Mouse (Mus musculus) heart, embryonic 10.5 days (tissue): ENCODE results near the gene Pdlim7. TPM values are rescaled to one million over a fixed set of nuclear protein-coding genes. Genes with fewer than 3 reads are reported as not detected.

Source experiments
- DNase-seq: peaks from one replicate; pipeline ENCODE4 v3.0.0-alpha.2; 2017; ENCODE audit warnings: low spot score
- H3K27ac ChIP-seq: fragments of 300-500 bp; sonication (generic); 2 replicates; pipeline ENCODE4 v1.5.1; 2016; ENCODE audit warnings: mild to moderate bottlenecking
- H3K27me3 ChIP-seq: fragments of 300-500 bp; sonication (generic); 2 replicates; pipeline ENCODE4 v1.6.1; 2016; ENCODE audit warnings: mild to moderate bottlenecking; ENCODE audit not compliant: poor library complexity, insufficient read depth, severe bottlenecking
- H3K36me3 ChIP-seq: fragments of 300-500 bp; sonication (generic); 2 replicates; pipeline ENCODE4 v1.6.1; 2016; ENCODE audit warnings: mild to moderate bottlenecking, moderate library complexity
- H3K4me1 ChIP-seq: fragments of 300-500 bp; sonication (generic); 2 replicates; pipeline ENCODE4 v1.6.1; 2016; ENCODE audit warnings: mild to moderate bottlenecking
- H3K4me3 ChIP-seq: fragments of 300-500 bp; sonication (generic); 2 replicates; pipeline ENCODE4 v1.5.1; 2016; ENCODE audit warnings: mild to moderate bottlenecking, moderate library complexity
- H3K9me3 ChIP-seq: fragments of 300-500 bp; sonication (generic); 2 replicates; pipeline ENCODE4 v1.6.1; 2016; ENCODE audit warnings: mild to moderate bottlenecking, moderate library complexity
- WGBS: fragments of 180-500 bp; shearing (Covaris S2); methylation state at CpG from one replicate; pipeline ENCODE4 v1.1.7; 2016; 5-methylcytosine and 5-hydroxymethylcytosine counted together
- polyA plus RNA-seq: library from polyadenylated mRNA; unstranded; fragments of >200 nt; fragmentation: Nextera tagmentation; extraction: Ambion mirVana; gene quantifications from 2 replicates; pipeline ENCODE4 v1.2.1, GENCODE M21; 2016

Gene Pdlim7
- polyA plus RNA-seq, 1 experiment from 2014 or later: 397 TPM

- H3K27me3 ChIP-seq: peaks cover 12% of the 10 kb centered on the region
- H3K9me3 ChIP-seq: no peaks in the 10 kb centered on the region
- peak overlapping the region; percentile 98 for H3K4me3 ChIP-seq
- peak; percentile 87 for DNase-seq
- WGBS: 12% methylated on average over 5 of the region's 5 CpGs
- H3K36me3 ChIP-seq: peaks cover 55% of the 10 kb centered on the region
- H3K4me1 ChIP-seq: peaks cover 56% of the 10 kb centered on the region
- H3K27ac ChIP-seq: peak overlapping the region; percentile 98
These were observed 2.0 kb downstream of the Pdlim7 start for GRCm38 (mm10) chr13:55511492-55511861.

DNA sequence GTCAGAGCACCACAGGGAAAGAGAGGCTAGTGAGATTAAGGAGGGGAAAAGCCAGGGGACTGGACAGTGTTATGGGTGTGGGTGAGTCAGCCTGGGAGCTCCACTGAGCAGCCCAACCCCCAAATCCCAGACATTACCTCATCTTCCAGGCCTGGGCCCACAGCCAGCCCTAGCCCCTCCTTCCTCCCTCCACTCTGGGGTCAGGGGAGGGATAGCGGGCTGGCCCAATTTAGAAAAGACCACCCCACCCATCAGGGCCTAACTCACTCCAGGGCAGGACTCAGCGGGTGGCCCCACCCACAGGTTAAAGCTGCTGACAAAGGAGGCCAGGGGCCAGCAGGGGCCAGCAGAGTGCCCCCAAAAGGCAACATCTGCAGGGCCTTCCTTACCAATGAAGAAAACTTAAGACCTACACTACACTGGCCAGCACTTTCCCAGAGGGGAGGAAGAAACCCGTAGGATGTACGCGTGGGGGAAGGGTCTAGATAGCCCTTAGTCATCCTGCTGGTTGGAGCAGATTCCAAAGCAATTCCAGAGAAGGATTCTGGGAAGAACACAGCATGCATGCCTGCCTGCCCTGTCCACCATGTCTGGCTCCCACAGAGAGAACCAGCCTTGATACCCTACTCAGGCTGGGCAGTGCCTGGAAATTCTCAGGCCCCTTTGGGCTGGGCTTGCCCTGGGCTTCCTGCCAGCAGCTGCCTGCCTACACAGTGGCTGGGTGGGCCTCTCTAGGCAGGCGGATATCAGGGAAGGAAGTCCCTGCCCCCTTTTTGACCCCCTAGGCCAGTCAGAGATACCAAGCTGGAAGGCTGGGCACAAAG is 2.6 kb downstream of the Pdlim7 start:
- peak overlapping the region; percentile 98 for H3K27ac ChIP-seq
- no peaks in the 10 kb centered on the region for H3K9me3 ChIP-seq
- peaks cover 61% of the 10 kb centered on the region for H3K36me3 ChIP-seq
- peaks cover 12% of the 10 kb centered on the region for H3K27me3 ChIP-seq
- peak overlapping the region; percentile 98 for H3K4me3 ChIP-seq
- peaks cover 58% of the 10 kb centered on the region for H3K4me1 ChIP-seq
- WGBS: 2% methylated on average over 6 of the region's 6 CpGs
- peak; percentile 95 for DNase-seq

DNA sequence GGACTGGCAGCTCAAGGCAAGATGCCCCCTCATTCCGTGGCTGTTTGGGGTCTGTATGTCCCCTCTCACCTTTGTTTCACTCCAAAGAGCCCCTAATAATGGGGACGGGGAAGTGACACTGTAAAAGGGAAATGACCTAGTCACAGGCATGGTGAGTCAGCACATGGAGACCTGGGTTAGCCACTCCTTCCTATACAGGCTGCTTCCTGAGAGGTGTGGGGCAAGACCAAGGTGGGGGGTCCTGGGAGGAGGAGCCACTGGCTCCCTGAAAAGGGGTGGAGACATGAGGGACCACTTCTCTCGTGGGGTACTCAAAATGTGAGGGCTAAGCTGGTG is 3.2 kb downstream of the Pdlim7 start:
- Histone ChIP-seq H3K27me3 (peaks cover 11% of the 10 kb centered on the region), H3K27ac (peak overlapping the region; percentile 98), H3K36me3 (peaks cover 67% of the 10 kb centered on the region), H3K4me1 (peaks cover 60% of the 10 kb centered on the region), H3K9me3 (no peaks in the 10 kb centered on the region), H3K4me3 (peak overlapping the region; percentile 98)
- 22% methylated on average over 3 of the region's 3 CpGs for WGBS
- DNase-seq: no peak

DNA sequence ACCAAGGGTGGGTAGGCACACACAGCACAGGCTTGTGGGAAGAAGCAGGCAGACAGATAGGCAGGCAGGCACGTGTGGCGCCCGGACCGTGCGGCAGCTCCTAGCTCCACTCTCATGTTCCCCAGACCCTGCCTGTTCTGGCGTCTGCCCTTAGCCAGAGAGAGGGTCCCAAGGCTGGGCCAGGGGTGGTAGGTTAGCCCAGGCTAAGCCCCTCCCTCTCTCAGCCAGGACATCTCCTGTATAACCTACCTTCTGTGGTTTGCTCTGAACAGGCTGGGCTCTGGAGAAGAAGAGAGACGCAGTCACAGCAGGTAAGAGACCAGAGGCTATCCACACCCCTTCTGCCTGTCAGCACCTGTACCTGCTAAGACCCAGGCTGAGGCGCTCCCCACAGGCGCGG is 4.9 kb downstream of the Pdlim7 start:
- Histone ChIP-seq H3K9me3 (no peaks in the 10 kb centered on the region), H3K4me1 (peaks cover 61% of the 10 kb centered on the region)
- 88% methylated on average over 10 of the region's 10 CpGs for WGBS

GRCm38 (mm10) chr13:55507877-55508276 is 5.6 kb downstream of the Pdlim7 start:
- Histone ChIP-seq H3K27ac (no peak overlapping the region), H3K4me1 (peaks cover 60% of the 10 kb centered on the region), H3K4me3 (no peak overlapping the region), H3K36me3 (peaks cover 91% of the 10 kb centered on the region), H3K9me3 (no peaks in the 10 kb centered on the region), H3K27me3 (peaks cover 3% of the 10 kb centered on the region; the same call in 1 of the 2 replicates)
- 78% methylated on average over 11 of the region's 11 CpGs for WGBS
- DNase-seq: no peak

More for the DNA sequence above, 4.9 kb downstream of the Pdlim7 start:
- H3K27ac ChIP-seq: no peak overlapping the region
- H3K27me3 ChIP-seq: peaks cover 3% of the 10 kb centered on the region; the same call in 1 of the 2 replicates
- peaks cover 85% of the 10 kb centered on the region for H3K36me3 ChIP-seq
- DNase-seq: no peak
- H3K4me3 ChIP-seq: no peak overlapping the region

DNA sequence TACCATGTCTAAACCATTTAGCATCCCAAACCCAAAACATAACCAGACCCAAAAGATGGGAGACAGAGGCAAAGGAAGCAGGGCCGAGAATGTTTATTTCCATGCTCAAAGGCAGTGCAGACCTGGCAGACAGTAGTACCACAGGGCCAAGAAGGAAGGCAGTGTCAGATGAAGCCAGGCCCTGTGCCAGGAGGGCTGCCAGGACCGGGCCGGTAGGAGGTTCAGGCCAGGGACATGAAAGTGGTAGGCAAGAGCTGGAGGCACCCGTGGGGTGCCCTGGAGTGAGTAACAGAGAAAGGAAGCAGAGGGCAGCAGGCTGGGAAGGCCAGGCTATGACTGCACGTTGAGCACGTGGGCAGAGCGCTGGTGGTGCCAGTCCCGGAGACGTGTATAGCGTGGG is 6.8 kb downstream of the Pdlim7 start:
- Histone ChIP-seq H3K4me1 (peaks cover 50% of the 10 kb centered on the region), H3K4me3 (no peak overlapping the region), H3K27me3 (peaks cover 3% of the 10 kb centered on the region; the same call in 1 of the 2 replicates), H3K36me3 (peaks cover 97% of the 10 kb centered on the region), H3K9me3 (no peaks in the 10 kb centered on the region), H3K27ac (no peak overlapping the region)
- 94% methylated on average over 10 of the region's 10 CpGs for WGBS
- DNase-seq: no peak

GRCm38 (mm10) chr13:55505810-55506209 is 7.7 kb downstream of the Pdlim7 start:
- Histone ChIP-seq H3K36me3 (peaks cover 97% of the 10 kb centered on the region), H3K27me3 (peaks cover 3% of the 10 kb centered on the region; the same call in 1 of the 2 replicates), H3K4me1 (peaks cover 41% of the 10 kb centered on the region), H3K27ac (no peak overlapping the region), H3K4me3 (no peak overlapping the region), H3K9me3 (no peaks in the 10 kb centered on the region)
- WGBS: 89% methylated on average over 9 of the region's 9 CpGs
- no peak for DNase-seq

DNA sequence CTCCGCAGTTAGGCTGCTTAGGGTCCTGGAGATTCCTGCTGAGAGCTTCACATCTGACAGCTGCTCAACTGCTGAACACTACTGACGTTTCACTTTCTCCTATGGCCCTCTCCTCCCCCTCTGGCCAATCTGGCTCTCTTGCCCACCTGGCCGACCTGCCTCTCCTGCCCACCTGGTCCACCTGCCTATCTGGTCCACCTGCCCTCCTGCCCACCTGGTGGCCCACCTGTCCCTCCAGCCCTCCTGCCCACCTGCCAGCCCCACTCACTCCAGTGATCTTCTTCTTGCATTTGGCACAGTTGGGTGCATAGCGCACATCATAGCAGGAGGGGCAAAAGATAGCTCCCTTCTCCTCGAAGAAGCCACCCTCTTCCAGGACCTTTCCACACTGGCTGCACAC is 9.1 kb downstream of the Pdlim7 start:
- Histone ChIP-seq H3K27ac (no peak overlapping the region), H3K36me3 (peaks cover 98% of the 10 kb centered on the region), H3K4me1 (peaks cover 32% of the 10 kb centered on the region), H3K9me3 (no peaks in the 10 kb centered on the region), H3K4me3 (no peak overlapping the region), H3K27me3 (peaks cover 11% of the 10 kb centered on the region)
- WGBS: 82% methylated on average over 5 of the region's 5 CpGs
- DNase-seq: no peak

- peaks cover 17% of the 10 kb centered on the region for H3K4me1 ChIP-seq
- no peaks in the 10 kb centered on the region for H3K9me3 ChIP-seq
- H3K27ac ChIP-seq: no peak overlapping the region
- WGBS: 89% methylated on average over 8 of the region's 8 CpGs
- H3K36me3 ChIP-seq: peaks cover 96% of the 10 kb centered on the region
- peaks cover 28% of the 10 kb centered on the region for H3K27me3 ChIP-seq
- DNase-seq: no peak
- no peak overlapping the region for H3K4me3 ChIP-seq
These were observed 11.1 kb downstream of the Pdlim7 start for GRCm38 (mm10) chr13:55502405-55502804.

DNA sequence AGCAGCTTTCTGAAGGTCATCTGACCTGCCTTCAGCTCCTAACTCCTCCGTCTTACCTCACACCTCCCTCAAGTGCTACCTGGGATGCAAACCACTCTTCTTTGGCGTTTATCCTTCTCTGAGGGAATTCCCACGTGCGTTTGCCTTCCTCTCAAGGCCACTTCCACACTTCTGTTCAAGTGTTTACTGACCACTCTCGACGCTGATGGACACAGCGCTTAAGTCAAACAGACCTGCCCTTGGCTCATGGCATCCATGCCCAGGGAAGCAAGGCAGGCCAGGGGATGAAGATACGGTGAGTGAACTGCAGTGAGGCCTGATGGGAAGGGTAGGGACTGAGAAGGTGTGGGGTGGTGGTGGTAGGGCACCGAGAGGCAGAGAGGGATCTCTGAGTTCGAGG is 12.9 kb downstream of the Pdlim7 start:
- H3K36me3 ChIP-seq: peaks cover 83% of the 10 kb centered on the region
- peaks cover 23% of the 10 kb centered on the region for H3K4me1 ChIP-seq
- no peak overlapping the region for H3K27ac ChIP-seq
- no peaks in the 10 kb centered on the region for H3K9me3 ChIP-seq
- H3K27me3 ChIP-seq: peaks cover 30% of the 10 kb centered on the region
- 73% methylated on average over 10 of the region's 10 CpGs for WGBS
- no peak for DNase-seq
- H3K4me3 ChIP-seq: no peak overlapping the region

- peaks cover 34% of the 10 kb centered on the region for H3K4me1 ChIP-seq
- DNase-seq: no peak
- no peak overlapping the region for H3K27ac ChIP-seq
- no peak overlapping the region for H3K4me3 ChIP-seq
- H3K9me3 ChIP-seq: no peaks in the 10 kb centered on the region
- H3K36me3 ChIP-seq: peaks cover 66% of the 10 kb centered on the region
- peaks cover 34% of the 10 kb centered on the region for H3K27me3 ChIP-seq
- 74% methylated on average over 11 of the region's 11 CpGs for WGBS
These were observed 14.6 kb downstream of the Pdlim7 start for GRCm38 (mm10) chr13:55498906-55499305.

- Histone ChIP-seq H3K27ac (no peak overlapping the region), H3K27me3 (peaks cover 56% of the 10 kb centered on the region), H3K36me3 (peaks cover 44% of the 10 kb centered on the region), H3K9me3 (no peaks in the 10 kb centered on the region), H3K4me1 (peaks cover 39% of the 10 kb centered on the region), H3K4me3 (no peak overlapping the region)
- no peak for DNase-seq
- 84% methylated on average over 6 of the region's 6 CpGs for WGBS
These were observed 16.8 kb downstream of the Pdlim7 start for GRCm38 (mm10) chr13:55496661-55497060.

- WGBS: 30% methylated on average over 4 of the region's 4 CpGs
- Histone ChIP-seq H3K4me3 (no peak overlapping the region), H3K36me3 (peaks cover 36% of the 10 kb centered on the region), H3K9me3 (no peaks in the 10 kb centered on the region), H3K4me1 (peaks cover 39% of the 10 kb centered on the region), H3K27me3 (peaks cover 66% of the 10 kb centered on the region), H3K27ac (no peak overlapping the region)
- no peak for DNase-seq
These were observed 17.8 kb downstream of the Pdlim7 start for GRCm38 (mm10) chr13:55495702-55496101.
